Mouse (Mus musculus): ENCODE results near the gene Phrf1. TPM values are rescaled to one million over a fixed set of nuclear protein-coding genes. Genes with fewer than 3 reads are reported as not detected.
A peak's percentile ranks its signal among the peaks of the same experiment; 100 is the strongest.
"Not testable (repeated sequence)": the region's sequence is repeated elsewhere in the genome, so short reads cannot be mapped to it uniquely, and the experiment has no call there.

The Phrf1 gene
- total and polyA plus RNA-seq, 2 experiments: 8.1 to 9.2 TPM

- Histone ChIP-seq H3K36me3 (ENCODE audit: control insufficient read depth, insufficient read depth, low read length) (peaks cover 25% of the 10 kb centered on the region), H3K27me3 (ENCODE audit: control insufficient read depth, insufficient read depth, low read length) (no peaks in the 10 kb centered on the region), H3K27ac (replicated peaks; ENCODE audit: insufficient read depth, low read depth, low read length) (no peak overlapping the region), H3K4me1 (ENCODE audit: control insufficient read depth, insufficient read depth, low read length) (peaks cover 11% of the 10 kb centered on the region; the same call in 1 of the 2 replicates), H3K79me2 (ENCODE audit: control insufficient read depth, insufficient read depth, low read length) (peaks cover 25% of the 10 kb centered on the region), H3K9ac (ENCODE audit: low read depth, low read length) (peak overlapping the region; percentile 77), H3K4me3 (ENCODE audit: insufficient read depth, low read depth, low read length) (peak overlapping the region; percentile 90)
- WGBS: 20% methylated on average over 6 of the region's 6 CpGs
- no peak for TF ChIP-seq CTCF (IDR thresholded peaks at IDR 0.05; ENCODE audit: low read depth, low read length)
- no peak for TF ChIP-seq POLR2A (IDR thresholded peaks at IDR 0.05; ENCODE audit: extremely low read depth, insufficient read depth, low read length)
- DNase-seq (ENCODE audit: extremely low read depth, low read depth, low spot score): no peak
Observed at GRCm38 (mm10) chr7:141229702-141230101, 1.1 kb downstream of the Phrf1 start.

DNA sequence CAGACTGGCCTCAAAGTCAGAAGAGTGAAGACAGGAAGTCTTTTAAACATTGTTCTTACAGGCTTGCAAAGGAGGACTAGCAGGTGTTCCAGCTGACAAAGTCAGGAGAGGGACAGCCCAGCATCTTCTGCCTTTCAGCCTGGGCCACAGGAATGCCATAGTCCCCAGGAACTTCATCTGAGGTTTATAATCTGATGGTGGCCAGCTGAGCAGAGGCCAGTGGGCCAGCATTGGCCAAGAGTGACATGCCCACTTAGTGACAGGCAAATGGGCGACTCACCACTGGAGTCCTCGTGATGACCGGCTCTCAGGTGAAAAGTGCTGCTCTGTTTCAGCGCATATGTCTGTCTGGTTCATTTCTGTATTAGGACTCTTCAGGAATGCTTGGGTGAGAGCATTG is 2.0 kb downstream of the Phrf1 start:
- 89% methylated on average over 4 of the region's 4 CpGs for WGBS
- TF ChIP-seq CTCF (IDR thresholded peaks at IDR 0.05; ENCODE audit: low read depth, low read length): no peak
- TF ChIP-seq POLR2A (IDR thresholded peaks at IDR 0.05; ENCODE audit: extremely low read depth, insufficient read depth, low read length): no peak
- Histone ChIP-seq H3K79me2 (ENCODE audit: control insufficient read depth, insufficient read depth, low read length) (peaks cover 25% of the 10 kb centered on the region), H3K27ac (replicated peaks; ENCODE audit: insufficient read depth, low read depth, low read length) (no peak overlapping the region), H3K27me3 (ENCODE audit: control insufficient read depth, insufficient read depth, low read length) (no peaks in the 10 kb centered on the region), H3K4me1 (ENCODE audit: control insufficient read depth, insufficient read depth, low read length) (peaks cover 11% of the 10 kb centered on the region; the same call in 1 of the 2 replicates), H3K36me3 (ENCODE audit: control insufficient read depth, insufficient read depth, low read length) (peaks cover 28% of the 10 kb centered on the region), H3K9ac (ENCODE audit: low read depth, low read length) (no peak overlapping the region), H3K4me3 (ENCODE audit: insufficient read depth, low read depth, low read length) (no peak overlapping the region)
- DNase-seq (ENCODE audit: extremely low read depth, low read depth, low spot score): no peak

DNA sequence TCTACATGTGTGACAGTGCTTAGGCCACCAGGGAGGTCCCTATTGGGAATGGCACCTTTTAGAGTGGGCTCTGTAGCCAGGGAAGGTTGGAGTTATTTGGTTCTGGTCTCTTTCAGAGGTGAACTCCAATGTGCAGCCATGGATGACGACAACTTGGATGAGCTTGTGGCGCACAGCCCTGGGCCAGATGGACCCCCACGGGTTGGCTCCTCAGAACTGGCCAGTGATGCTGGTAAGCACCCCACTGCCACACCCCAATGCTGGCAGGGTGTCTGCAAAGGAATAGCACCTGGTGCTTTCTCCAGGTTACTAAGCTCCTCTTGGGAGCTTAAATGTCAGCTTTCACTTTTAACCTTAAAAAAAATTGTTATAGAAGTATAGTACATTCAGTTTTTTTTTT is 2.5 kb downstream of the Phrf1 start:
- H3K36me3 ChIP-seq (ENCODE audit: control insufficient read depth, insufficient read depth, low read length): peaks cover 30% of the 10 kb centered on the region
- H3K4me3 ChIP-seq (ENCODE audit: insufficient read depth, low read depth, low read length): no peak overlapping the region
- H3K27ac ChIP-seq (replicated peaks; ENCODE audit: insufficient read depth, low read depth, low read length): no peak overlapping the region
- TF ChIP-seq POLR2A (IDR thresholded peaks at IDR 0.05; ENCODE audit: extremely low read depth, insufficient read depth, low read length): no peak
- TF ChIP-seq CTCF (IDR thresholded peaks at IDR 0.05; ENCODE audit: low read depth, low read length): no peak
- H3K9ac ChIP-seq (ENCODE audit: low read depth, low read length): no peak overlapping the region
- no peaks in the 10 kb centered on the region for H3K27me3 ChIP-seq (ENCODE audit: control insufficient read depth, insufficient read depth, low read length)
- H3K4me1 ChIP-seq (ENCODE audit: control insufficient read depth, insufficient read depth, low read length): peaks cover 11% of the 10 kb centered on the region; the same call in 1 of the 2 replicates
- WGBS: 90% methylated on average over 3 of the region's 3 CpGs
- DNase-seq (ENCODE audit: extremely low read depth, low read depth, low spot score): no peak
- peaks cover 25% of the 10 kb centered on the region for H3K79me2 ChIP-seq (ENCODE audit: control insufficient read depth, insufficient read depth, low read length)

- no peak overlapping the region for H3K27ac ChIP-seq (replicated peaks; ENCODE audit: insufficient read depth, low read depth, low read length)
- peaks cover 11% of the 10 kb centered on the region; the same call in 1 of the 2 replicates for H3K4me1 ChIP-seq (ENCODE audit: control insufficient read depth, insufficient read depth, low read length)
- H3K79me2 ChIP-seq (ENCODE audit: control insufficient read depth, insufficient read depth, low read length): peaks cover 25% of the 10 kb centered on the region
- no peak for DNase-seq (ENCODE audit: extremely low read depth, low read depth, low spot score)
- no peak overlapping the region for H3K9ac ChIP-seq (ENCODE audit: low read depth, low read length)
- no peak overlapping the region for H3K4me3 ChIP-seq (ENCODE audit: insufficient read depth, low read depth, low read length)
- H3K36me3 ChIP-seq (ENCODE audit: control insufficient read depth, insufficient read depth, low read length): peaks cover 31% of the 10 kb centered on the region
- WGBS: 90% methylated on average over 8 of the region's 10 CpGs
- TF ChIP-seq CTCF (IDR thresholded peaks at IDR 0.05; ENCODE audit: low read depth, low read length) (no peak), POLR2A (IDR thresholded peaks at IDR 0.05; ENCODE audit: extremely low read depth, insufficient read depth, low read length) (no peak)
- H3K27me3 ChIP-seq (ENCODE audit: control insufficient read depth, insufficient read depth, low read length): no peaks in the 10 kb centered on the region
Observed at GRCm38 (mm10) chr7:141231551-141231950, 3.0 kb downstream of the Phrf1 start.

- H3K4me1 ChIP-seq (ENCODE audit: control insufficient read depth, insufficient read depth, low read length); H3K79me2 ChIP-seq (ENCODE audit: control insufficient read depth, insufficient read depth, low read length); H3K27ac ChIP-seq (replicated peaks; ENCODE audit: insufficient read depth, low read depth, low read length); H3K4me3 ChIP-seq (ENCODE audit: insufficient read depth, low read depth, low read length); DNase-seq (ENCODE audit: extremely low read depth, low read depth, low spot score); H3K9ac ChIP-seq (ENCODE audit: low read depth, low read length); H3K27me3 ChIP-seq (ENCODE audit: control insufficient read depth, insufficient read depth, low read length): not testable (repeated sequence)
- H3K36me3 ChIP-seq (ENCODE audit: control insufficient read depth, insufficient read depth, low read length): peaks cover 54% of the 10 kb centered on the region
- WGBS: 83% methylated on average over 4 of the region's 4 CpGs
Observed at GRCm38 (mm10) chr7:141250486-141250885, 21.9 kb downstream of the Phrf1 start.

- DNase-seq (ENCODE audit: extremely low read depth, low read depth, low spot score): no peak
- no peak for TF ChIP-seq CTCF (IDR thresholded peaks at IDR 0.05; ENCODE audit: low read depth, low read length)
- no peak for TF ChIP-seq POLR2A (IDR thresholded peaks at IDR 0.05; ENCODE audit: extremely low read depth, insufficient read depth, low read length)
- Histone ChIP-seq H3K4me3 (ENCODE audit: insufficient read depth, low read depth, low read length) (no peak overlapping the region), H3K27ac (replicated peaks; ENCODE audit: insufficient read depth, low read depth, low read length) (no peak overlapping the region), H3K27me3 (ENCODE audit: control insufficient read depth, insufficient read depth, low read length) (no peaks in the 10 kb centered on the region), H3K79me2 (ENCODE audit: control insufficient read depth, insufficient read depth, low read length) (no peaks in the 10 kb centered on the region), H3K4me1 (ENCODE audit: control insufficient read depth, insufficient read depth, low read length) (no peaks in the 10 kb centered on the region), H3K9ac (ENCODE audit: low read depth, low read length) (no peak overlapping the region), H3K36me3 (ENCODE audit: control insufficient read depth, insufficient read depth, low read length) (peaks cover 44% of the 10 kb centered on the region)
- WGBS: 92% methylated on average over 10 of the region's 10 CpGs
Observed at GRCm38 (mm10) chr7:141256159-141256558, 27.6 kb downstream of the Phrf1 start.

Measured in liver, adult 2 months (tissue).